9 mouse cellular contexts compared by ENCODE assay signal in the genomic region with DNA sequence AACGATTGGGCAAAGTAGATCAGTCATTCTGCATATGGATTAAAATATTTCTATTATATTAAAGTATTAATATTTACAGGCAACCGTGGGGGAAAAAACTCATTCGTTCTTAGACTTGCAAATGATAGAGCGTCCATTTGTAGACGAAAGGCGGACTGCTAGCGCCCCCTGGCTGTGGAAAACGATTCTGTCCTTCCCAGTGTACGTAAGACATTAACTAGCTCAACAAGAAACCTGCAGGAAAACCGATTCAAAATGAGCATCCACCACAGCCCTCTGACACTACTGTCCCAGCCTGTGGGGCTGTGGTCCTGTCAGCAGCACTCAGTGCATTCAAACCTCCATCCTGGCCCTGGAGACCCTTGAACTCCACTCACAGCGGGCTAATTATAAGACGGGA. TPM values are rescaled to one million over a fixed set of nuclear protein-coding genes. Genes with fewer than 3 reads are reported as not detected.
DNase-seq lines count a peak whose midpoint lies in the region; ATAC-seq and TF ChIP-seq lines count a peak whose summit lies in the region.
"Had no signal": no experiment of that assay in that cellular context is flagged by ENCODE, and none has a peak within 500 bp of the region (broad histone marks: within the 10 kb centered on the region; RNA-seq: fewer than 3 reads in every experiment).

No protein-coding gene starts in this region.

- H3K4me2 ChIP-seq in forebrain, postnatal 0 days (ENCODE audit: low read depth) = 0 out of 2 replicates have a peak overlapping the region, but pooled peaks have one; percentile 19
- H3K4me2 ChIP-seq in hindbrain, embryonic 14.5 days (replicated peaks) = 0 out of 2 replicates have a peak overlapping the region, but pooled peaks have one; percentile 27
- H3K4me2 ChIP-seq in midbrain, embryonic 15.5 days = no peak overlapping the region
- H3K4me2 ChIP-seq: liver, embryonic 15.5 days had no signal

- H3K27me3 ChIP-seq in forebrain, postnatal 0 days (ENCODE audit: insufficient read depth, low read length) = no peaks in the 10 kb centered on the region
- no peaks in the 10 kb centered on the region for H3K27me3 ChIP-seq in hindbrain, embryonic 14.5 days (ENCODE audit: control insufficient read depth, insufficient read depth, low read length)
- 0 out of 2 replicates have a peak, but pooled peaks cover 2% of the 10 kb centered on the region for H3K27me3 ChIP-seq in midbrain, embryonic 15.5 days (replicated peaks)
- no peaks in the 10 kb centered on the region for H3K27me3 ChIP-seq in spleen, adult 2 months (ENCODE audit: control insufficient read depth, insufficient read depth, low read length)
- H3K27me3 ChIP-seq: liver, embryonic 15.5 days had no signal

- no peak overlapping the region for H3K9ac ChIP-seq in forebrain, postnatal 0 days
- no peak overlapping the region for H3K9ac ChIP-seq in hindbrain, embryonic 14.5 days
- H3K9ac ChIP-seq in midbrain, embryonic 15.5 days = no peak overlapping the region
- H3K9ac ChIP-seq: liver, embryonic 15.5 days had no signal

- no peak overlapping the region for H3K4me3 ChIP-seq in forebrain, postnatal 0 days (ENCODE audit: low read depth, low read length)
- no peak overlapping the region for H3K4me3 ChIP-seq in hindbrain, embryonic 14.5 days (replicated peaks; ENCODE audit: low read length)
- no peak overlapping the region for H3K4me3 ChIP-seq in midbrain, embryonic 15.5 days
- no peak overlapping the region for H3K4me3 ChIP-seq in spleen, adult 2 months (ENCODE audit: extremely low read depth, insufficient read depth, insufficient read length)
- H3K4me3 ChIP-seq: liver, embryonic 15.5 days had no signal

- no peaks in the 10 kb centered on the region for H3K36me3 ChIP-seq in forebrain, postnatal 0 days (ENCODE audit: insufficient read depth)
- H3K36me3 ChIP-seq in hindbrain, embryonic 14.5 days (replicated peaks; ENCODE audit: control insufficient read depth, insufficient read depth) = no peaks in the 10 kb centered on the region
- H3K36me3 ChIP-seq in midbrain, embryonic 15.5 days (replicated peaks) = no peaks in the 10 kb centered on the region
- H3K36me3 ChIP-seq in spleen, adult 2 months (ENCODE audit: control insufficient read depth, insufficient read depth, low read length) = no peaks in the 10 kb centered on the region
- H3K36me3 ChIP-seq: liver, embryonic 15.5 days had no signal

- H3K27ac ChIP-seq in forebrain, postnatal 0 days (ENCODE audit: low read depth, low read length) = no peak overlapping the region
- no peak overlapping the region for H3K27ac ChIP-seq in hindbrain, embryonic 14.5 days
- H3K27ac ChIP-seq in midbrain, embryonic 15.5 days = no peak overlapping the region
- no peak overlapping the region for H3K27ac ChIP-seq in spleen, adult 2 months (ENCODE audit: insufficient read depth, low read length)
- H3K27ac ChIP-seq: liver, embryonic 15.5 days had no signal

- peak; percentile 60 for DNase-seq in Muller cell, postnatal 12 days (ENCODE audit: inconsistent ontology term)
- DNase-seq in forebrain, postnatal 0 days = peak; percentile 94
- peak; percentile 99 for DNase-seq in hindbrain, embryonic 14.5 days (ENCODE audit: low spot score)
- peak; percentile 58 to 91 for DNase-seq in left cerebral cortex, adult 8-10 months (ENCODE audit: low spot score in 2 of 2)
- peak; percentile 39 to 78 for DNase-seq in spleen, adult 2 months (ENCODE audit: low read depth in 1 of 2, low spot score in 2 of 2)

- peak; percentile 36; the same call in 1 of the 2 replicates for ATAC-seq in cerebellum, adult (ENCODE audit: insufficient number of reproducible peaks, low FRiP score, low TSS enrichment)
- ATAC-seq in forebrain, postnatal 0 days = peak; percentile 79; the same call in 1 of the 2 replicates
- no peak for ATAC-seq in hindbrain, embryonic 14.5 days (ENCODE audit: low FRiP score)
- ATAC-seq in midbrain, embryonic 15.5 days (replicated peaks) = 0 out of 2 replicates have a peak, but pooled peaks have one; percentile 42
- no peak for ATAC-seq in erythroblast, adult 5-6 weeks (replicated peaks; ENCODE audit: low FRiP score, poor library complexity, severe bottlenecking)

- no peak for TF ChIP-seq POLR2A in spleen, adult 2 months (IDR thresholded peaks at IDR 0.05; ENCODE audit: low read depth, low read length)

- 12% methylated on average over 12 of the region's 12 CpGs for WGBS in forebrain, postnatal 0 days
- 12% methylated on average over 12 of the region's 12 CpGs for WGBS in hindbrain, embryonic 14.5 days
- WGBS in midbrain, embryonic 15.5 days = 13% methylated on average over 12 of the region's 12 CpGs
- WGBS in spleen, adult 2 months = 18% methylated on average over 12 of the region's 12 CpGs

- TF ChIP-seq CTCF in forebrain, postnatal 0 days (IDR thresholded peaks at IDR 0.05; ENCODE audit: low read depth) = peak; percentile 92
- TF ChIP-seq CTCF in spleen, adult 2 months (IDR thresholded peaks at IDR 0.05; ENCODE audit: extremely low read depth, insufficient read depth, insufficient read length, insufficient replicate concordance) = peak; percentile 82; the same call in 1 of the 2 replicates

- H3K9me3 ChIP-seq in forebrain, postnatal 0 days (ENCODE audit: low read length) = no peaks in the 10 kb centered on the region
- H3K9me3 ChIP-seq in hindbrain, embryonic 14.5 days (ENCODE audit: control insufficient read depth, low read length) = no peaks in the 10 kb centered on the region
- no peaks in the 10 kb centered on the region for H3K9me3 ChIP-seq in midbrain, embryonic 15.5 days
- H3K9me3 ChIP-seq: liver, embryonic 15.5 days had no signal

- no peaks in the 10 kb centered on the region for H3K4me1 ChIP-seq in forebrain, postnatal 0 days (ENCODE audit: insufficient read depth)
- H3K4me1 ChIP-seq in hindbrain, embryonic 14.5 days (replicated peaks; ENCODE audit: control insufficient read depth, insufficient read depth, low read length) = no peaks in the 10 kb centered on the region
- H3K4me1 ChIP-seq in midbrain, embryonic 15.5 days = no peaks in the 10 kb centered on the region
- H3K4me1 ChIP-seq in spleen, adult 2 months (ENCODE audit: control insufficient read depth, insufficient read depth, insufficient read length) = no peaks in the 10 kb centered on the region
- H3K4me1 ChIP-seq: liver, embryonic 15.5 days had no signal

RNA-seq across cellular contexts. Expression of gene Gfra1, which starts 13.7 kb away (rescaled TPM):
- total RNA-seq in forebrain, postnatal 0 days (2014; rRNA removed) = 28.5 and 48.9 TPM in 2 replicates
- 16.1 and 23.5 TPM in 2 replicates for polyA plus RNA-seq in forebrain, postnatal 0 days (2015; fragmentation: Nextera tagmentation; extraction: Ambion mirVana)
- polyA plus RNA-seq in hindbrain, embryonic 14.5 days (2014; fragmentation: Nextera tagmentation; extraction: Ambion mirVana) = 46.0 and 48.5 TPM in 2 replicates
- 10 to 100 TPM; 37.6 to 49.5 (median 40.8) TPM for total RNA-seq in left cerebral cortex, adult 8-10 months (2022)
- 42.6 and 44.0 TPM in 2 replicates for polyA plus RNA-seq in midbrain, embryonic 15.5 days (2015; fragmentation: Nextera tagmentation; extraction: Ambion mirVana)
- polyA plus RNA-seq in spleen, adult 2 months (2012; rRNA removed) = 0.09 and 0.82 TPM in 2 replicates
- 0.42 TPM in 1 of 2 replicates, not detected in the other for total RNA-seq in erythroblast, adult 5-6 weeks (2015; ENCODE audit: low replicate concordance)
- 0.28 TPM in 1 of 2 replicates, not detected in the other for total RNA-seq in erythroblast, adult 5-6 weeks (2017; ENCODE audit: low replicate concordance)

RNA-seq across cellular contexts. Expression of gene Ccdc172, which starts 42.4 kb away (rescaled TPM):
- total RNA-seq in forebrain, postnatal 0 days (2014; rRNA removed) = not detected in 2 replicates
- not detected in 2 replicates for polyA plus RNA-seq in forebrain, postnatal 0 days (2015; fragmentation: Nextera tagmentation; extraction: Ambion mirVana)
- not detected in 2 replicates for polyA plus RNA-seq in hindbrain, embryonic 14.5 days (2014; fragmentation: Nextera tagmentation; extraction: Ambion mirVana)
- total RNA-seq in left cerebral cortex, adult 8-10 months (2022) = not detected
- not detected in 2 replicates for polyA plus RNA-seq in midbrain, embryonic 15.5 days (2015; fragmentation: Nextera tagmentation; extraction: Ambion mirVana)
- polyA plus RNA-seq in spleen, adult 2 months (2012; rRNA removed) = not detected in 2 replicates
- not detected in 2 replicates for total RNA-seq in erythroblast, adult 5-6 weeks (2015; ENCODE audit: low replicate concordance)
- total RNA-seq in erythroblast, adult 5-6 weeks (2017; ENCODE audit: low replicate concordance) = not detected in 2 replicates
- polyA plus RNA-seq: liver, embryonic 15.5 days had no signal

Comparison
In these comparisons a context has a peak if more than half of its experiments do, and no peak if none do; other contexts are left out.
1. ATAC-seq: peak in cerebellum, adult (single experiment), forebrain, postnatal 0 days (single experiment) and midbrain, embryonic 15.5 days (single experiment); none in hindbrain, embryonic 14.5 days (single experiment) and erythroblast, adult 5-6 weeks (single experiment).
2. Peak in every context shown above with its lines, with median percentiles within 50 percentile points of each other: DNase-seq.